Mouse (Mus musculus): ENCODE results near the gene Amigo2. TPM values are rescaled to one million over a fixed set of nuclear protein-coding genes. Genes with fewer than 3 reads are reported as not detected.
A peak's percentile ranks its signal among the peaks of the same experiment; 100 is the strongest.

The Amigo2 gene
- polyA plus RNA-seq, 1 experiment = 2.7 TPM

- Histone ChIP-seq H3K4me3 (ENCODE audit: insufficient read depth, low read length) (no peak overlapping the region), H3K27ac (ENCODE audit: insufficient read depth, low read length) (no peak overlapping the region), H3K4me1 (ENCODE audit: control insufficient read depth, insufficient read depth, low read length) (peaks cover 4% of the 10 kb centered on the region)
- TF ChIP-seq CTCF (IDR thresholded peaks at IDR 0.05; ENCODE audit: borderline replicate concordance, insufficient read depth, low read length) (no peak), POLR2A (IDR thresholded peaks at IDR 0.05; ENCODE audit: low read depth, low read length) (no peak)
Observed at GRCm38 (mm10) chr15:97255800-97256199, 8.7 kb upstream of the Amigo2 start.

- TF ChIP-seq POLR2A (IDR thresholded peaks at IDR 0.05; ENCODE audit: low read depth, low read length) (no peak), CTCF (IDR thresholded peaks at IDR 0.05; ENCODE audit: borderline replicate concordance, insufficient read depth, low read length) (no peak)
- Histone ChIP-seq H3K4me1 (ENCODE audit: control insufficient read depth, insufficient read depth, low read length) (peaks cover 4% of the 10 kb centered on the region), H3K27ac (ENCODE audit: insufficient read depth, low read length) (no peak overlapping the region), H3K4me3 (ENCODE audit: insufficient read depth, low read length) (no peak overlapping the region)
Observed at GRCm38 (mm10) chr15:97254375-97254774, 7.3 kb upstream of the Amigo2 start.

GRCm38 (mm10) chr15:97252493-97253034 lies 5.5 kb upstream of the Amigo2 start:
- no peak for TF ChIP-seq CTCF (IDR thresholded peaks at IDR 0.05; ENCODE audit: borderline replicate concordance, insufficient read depth, low read length)
- TF ChIP-seq POLR2A (IDR thresholded peaks at IDR 0.05; ENCODE audit: low read depth, low read length) = no peak

GRCm38 (mm10) chr15:97249322-97249721 lies 2.2 kb upstream of the Amigo2 start:
- Histone ChIP-seq H3K27ac (ENCODE audit: insufficient read depth, low read length) (no peak overlapping the region), H3K4me3 (ENCODE audit: insufficient read depth, low read length) (no peak overlapping the region), H3K4me1 (ENCODE audit: control insufficient read depth, insufficient read depth, low read length) (no peaks in the 10 kb centered on the region)
- no peak for TF ChIP-seq POLR2A (IDR thresholded peaks at IDR 0.05; ENCODE audit: low read depth, low read length)
- no peak for TF ChIP-seq CTCF (IDR thresholded peaks at IDR 0.05; ENCODE audit: borderline replicate concordance, insufficient read depth, low read length)

More at GRCm38 (mm10) chr15:97252493-97253034, 5.5 kb upstream of the Amigo2 start:
- Histone ChIP-seq H3K27ac (ENCODE audit: insufficient read depth, low read length) (no peak overlapping the region), H3K4me1 (ENCODE audit: control insufficient read depth, insufficient read depth, low read length) (peaks cover 4% of the 10 kb centered on the region), H3K4me3 (ENCODE audit: insufficient read depth, low read length) (no peak overlapping the region)

GRCm38 (mm10) chr15:97248296-97248695 lies 1.2 kb upstream of the Amigo2 start:
- Histone ChIP-seq H3K4me3 (ENCODE audit: insufficient read depth, low read length) (peak overlapping the region; percentile 51), H3K4me1 (ENCODE audit: control insufficient read depth, insufficient read depth, low read length) (no peaks in the 10 kb centered on the region), H3K27ac (ENCODE audit: insufficient read depth, low read length) (peak overlapping the region; percentile 66)
- TF ChIP-seq POLR2A (IDR thresholded peaks at IDR 0.05; ENCODE audit: low read depth, low read length) (no peak), CTCF (IDR thresholded peaks at IDR 0.05; ENCODE audit: borderline replicate concordance, insufficient read depth, low read length) (no peak)

- Histone ChIP-seq H3K27ac (ENCODE audit: insufficient read depth, low read length) (peak overlapping the region; percentile 66), H3K4me1 (ENCODE audit: control insufficient read depth, insufficient read depth, low read length) (no peaks in the 10 kb centered on the region), H3K4me3 (ENCODE audit: insufficient read depth, low read length) (peak overlapping the region; percentile 51)
- TF ChIP-seq CTCF (IDR thresholded peaks at IDR 0.05; ENCODE audit: borderline replicate concordance, insufficient read depth, low read length) = no peak
- TF ChIP-seq POLR2A (IDR thresholded peaks at IDR 0.05; ENCODE audit: low read depth, low read length) = no peak
Observed at GRCm38 (mm10) chr15:97247791-97248161, 689 bp upstream of the Amigo2 start.

- no peaks in the 10 kb centered on the region for H3K4me1 ChIP-seq (ENCODE audit: control insufficient read depth, insufficient read depth, low read length)
- no peak overlapping the region for H3K4me3 ChIP-seq (ENCODE audit: insufficient read depth, low read length)
- no peak for TF ChIP-seq POLR2A (IDR thresholded peaks at IDR 0.05; ENCODE audit: low read depth, low read length)
- no peak for TF ChIP-seq CTCF (IDR thresholded peaks at IDR 0.05; ENCODE audit: borderline replicate concordance, insufficient read depth, low read length)
- H3K27ac ChIP-seq (ENCODE audit: insufficient read depth, low read length) = no peak overlapping the region
Observed at GRCm38 (mm10) chr15:97246256-97246655, 831 bp downstream of the Amigo2 start.

- H3K4me1 ChIP-seq (ENCODE audit: control insufficient read depth, insufficient read depth, low read length) = no peaks in the 10 kb centered on the region
- H3K4me3 ChIP-seq (ENCODE audit: insufficient read depth, low read length) = no peak overlapping the region
- H3K27ac ChIP-seq (ENCODE audit: insufficient read depth, low read length) = no peak overlapping the region
- TF ChIP-seq CTCF (IDR thresholded peaks at IDR 0.05; ENCODE audit: borderline replicate concordance, insufficient read depth, low read length) (no peak), POLR2A (IDR thresholded peaks at IDR 0.05; ENCODE audit: low read depth, low read length) (no peak)
Observed at GRCm38 (mm10) chr15:97245392-97245791, 1.7 kb downstream of the Amigo2 start.

GRCm38 (mm10) chr15:97236943-97237342 lies 10.1 kb downstream of the Amigo2 start:
- no peak for TF ChIP-seq POLR2A (IDR thresholded peaks at IDR 0.05; ENCODE audit: low read depth, low read length)
- TF ChIP-seq CTCF (IDR thresholded peaks at IDR 0.05; ENCODE audit: borderline replicate concordance, insufficient read depth, low read length) = 0 out of 2 replicates have a peak, but pooled peaks have one; percentile 26
- H3K4me3 ChIP-seq (ENCODE audit: insufficient read depth, low read length) = no peak overlapping the region
- no peaks in the 10 kb centered on the region for H3K4me1 ChIP-seq (ENCODE audit: control insufficient read depth, insufficient read depth, low read length)
- H3K27ac ChIP-seq (ENCODE audit: insufficient read depth, low read length) = no peak overlapping the region

- no peak overlapping the region for H3K27ac ChIP-seq (ENCODE audit: insufficient read depth, low read length)
- TF ChIP-seq CTCF (IDR thresholded peaks at IDR 0.05; ENCODE audit: borderline replicate concordance, insufficient read depth, low read length) (peak; percentile 38; the same call in 1 of the 2 replicates), POLR2A (IDR thresholded peaks at IDR 0.05; ENCODE audit: low read depth, low read length) (no peak)
- H3K4me3 ChIP-seq (ENCODE audit: insufficient read depth, low read length) = no peak overlapping the region
- no peaks in the 10 kb centered on the region for H3K4me1 ChIP-seq (ENCODE audit: control insufficient read depth, insufficient read depth, low read length)
Observed at GRCm38 (mm10) chr15:97235183-97235582, 11.9 kb downstream of the Amigo2 start.
